Mouse (Mus musculus): ENCODE data around the gene Podnl1. TPM values are rescaled to one million over a fixed set of nuclear protein-coding genes. Genes with fewer than 3 reads are reported as not detected.
A peak's percentile ranks its signal among the peaks of the same experiment; 100 is the strongest.

Gene Podnl1
- not detected for total RNA-seq (2022)

GRCm38 (mm10) chr8:84125656-84126055 lies at the start of gene Podnl1:
Gene Podnl1 (plus strand): TSS chr8:84125989.
- DNase-seq (ENCODE audit: low spot score in 2 of 2) = no peak

GRCm38 (mm10) chr8:84076412-84076811 lies 49.4 kb upstream of the Podnl1 start:
- no peak for DNase-seq (ENCODE audit: low spot score in 2 of 2)

- no peak for DNase-seq (ENCODE audit: low spot score in 2 of 2)
Measured at GRCm38 (mm10) chr8:84076849-84077248, 48.9 kb upstream of the Podnl1 start.

- DNase-seq (ENCODE audit: low spot score in 2 of 2) = no peak
Measured at GRCm38 (mm10) chr8:84079206-84079605, 46.6 kb upstream of the Podnl1 start.

GRCm38 (mm10) chr8:84083829-84084241 lies 42.0 kb upstream of the Podnl1 start:
- DNase-seq (ENCODE audit: low spot score in 2 of 2) = peak; percentile 50 to 60

GRCm38 (mm10) chr8:84084341-84085115 lies 41.3 kb upstream of the Podnl1 start:
- no peak for DNase-seq (ENCODE audit: low spot score in 2 of 2)

GRCm38 (mm10) chr8:84087156-84087555 lies 38.6 kb upstream of the Podnl1 start:
- no peak for DNase-seq (ENCODE audit: low spot score in 2 of 2)

GRCm38 (mm10) chr8:84087821-84088220 lies 38.0 kb upstream of the Podnl1 start:
- no peak for DNase-seq (ENCODE audit: low spot score in 2 of 2)

GRCm38 (mm10) chr8:84089277-84089676 lies 36.5 kb upstream of the Podnl1 start:
- DNase-seq (ENCODE audit: low spot score in 2 of 2) = no peak

- DNase-seq (ENCODE audit: low spot score in 2 of 2) = no peak
Measured at GRCm38 (mm10) chr8:84090585-84090984, 35.2 kb upstream of the Podnl1 start.

- DNase-seq (ENCODE audit: low spot score in 2 of 2) = no peak
Measured at GRCm38 (mm10) chr8:84096061-84096460, 29.7 kb upstream of the Podnl1 start.

- no peak for DNase-seq (ENCODE audit: low spot score in 2 of 2)
Measured at GRCm38 (mm10) chr8:84098376-84098775, 27.4 kb upstream of the Podnl1 start.

GRCm38 (mm10) chr8:84101476-84102270 lies 24.1 kb upstream of the Podnl1 start:
- DNase-seq (ENCODE audit: low spot score in 2 of 2) = no peak

GRCm38 (mm10) chr8:84103601-84104000 lies 22.2 kb upstream of the Podnl1 start:
- no peak for DNase-seq (ENCODE audit: low spot score in 2 of 2)

GRCm38 (mm10) chr8:84104221-84104620 lies 21.6 kb upstream of the Podnl1 start:
- DNase-seq (ENCODE audit: low spot score in 2 of 2) = peak in 1 of 2 experiments; percentile 40

- peak; percentile 96 to 97 for DNase-seq (ENCODE audit: low spot score in 2 of 2)
Measured at GRCm38 (mm10) chr8:84104697-84105609, 20.8 kb upstream of the Podnl1 start, which contains the start of gene Dcaf15. Gene Dcaf15 (minus strand): TSS chr8:84104768.

GRCm38 (mm10) chr8:84105676-84106075 lies 20.1 kb upstream of the Podnl1 start:
- no peak for DNase-seq (ENCODE audit: low spot score in 2 of 2)

- no peak for DNase-seq (ENCODE audit: low spot score in 2 of 2)
Measured at GRCm38 (mm10) chr8:84106216-84107040, 19.4 kb upstream of the Podnl1 start.

GRCm38 (mm10) chr8:84115646-84116045 lies 10.1 kb upstream of the Podnl1 start:
- no peak for DNase-seq (ENCODE audit: low spot score in 2 of 2)

- no peak for DNase-seq (ENCODE audit: low spot score in 2 of 2)
Measured at GRCm38 (mm10) chr8:84122151-84122550, 3.6 kb upstream of the Podnl1 start.
